Mouse (Mus musculus) embryonic fibroblast, embryonic 13.5 days (primary cell): ENCODE data around the gene Olfr457.

ENCODE experiments used
- CTCF ChIP-seq: IDR thresholded peaks from 2 replicates; pipeline ENCODE4 v1.5.1; 2011; ENCODE audit warnings: mild to moderate bottlenecking, control low read depth, low read length, moderate library complexity, borderline replicate concordance; ENCODE audit not compliant: insufficient read depth
- POLR2A ChIP-seq: IDR thresholded peaks from 2 replicates; pipeline ENCODE4 v1.6.1; 2011; ENCODE audit warnings: low read depth, mild to moderate bottlenecking, control low read depth, low read length, moderate library complexity

DNA sequence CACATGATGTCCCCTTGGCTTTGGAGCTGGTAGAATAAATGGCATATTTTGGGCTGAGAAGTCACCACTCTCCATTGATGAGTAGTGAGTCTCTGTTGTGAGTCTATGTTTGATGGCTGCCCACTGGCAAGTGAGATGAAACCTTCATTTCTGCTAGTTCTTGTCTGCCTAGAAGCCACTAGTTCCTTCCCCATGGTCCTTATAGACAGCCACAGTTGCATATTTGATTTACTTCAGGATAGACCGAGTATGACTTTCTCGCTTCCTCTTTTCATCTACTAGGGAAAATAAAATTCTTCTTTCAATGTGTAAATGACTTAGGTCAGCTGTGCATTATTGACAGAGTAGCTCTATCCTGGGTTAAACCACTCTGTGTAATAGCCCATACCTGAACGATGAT is 51.7 kb downstream of the Olfr457 start:
- TF ChIP-seq CTCF (no peak), POLR2A (no peak)
